Mouse (Mus musculus): ENCODE measurements around the gene Afdn. TPM values are rescaled to one million over a fixed set of nuclear protein-coding genes. Genes with fewer than 3 reads are reported as not detected.
A peak's percentile ranks its signal among the peaks of the same experiment; 100 is the strongest.

The Afdn gene
- 111 and 114 TPM in 2 replicates for polyA plus RNA-seq (2015; fragmentation: Nextera tagmentation; extraction: Ambion mirVana)

DNA sequence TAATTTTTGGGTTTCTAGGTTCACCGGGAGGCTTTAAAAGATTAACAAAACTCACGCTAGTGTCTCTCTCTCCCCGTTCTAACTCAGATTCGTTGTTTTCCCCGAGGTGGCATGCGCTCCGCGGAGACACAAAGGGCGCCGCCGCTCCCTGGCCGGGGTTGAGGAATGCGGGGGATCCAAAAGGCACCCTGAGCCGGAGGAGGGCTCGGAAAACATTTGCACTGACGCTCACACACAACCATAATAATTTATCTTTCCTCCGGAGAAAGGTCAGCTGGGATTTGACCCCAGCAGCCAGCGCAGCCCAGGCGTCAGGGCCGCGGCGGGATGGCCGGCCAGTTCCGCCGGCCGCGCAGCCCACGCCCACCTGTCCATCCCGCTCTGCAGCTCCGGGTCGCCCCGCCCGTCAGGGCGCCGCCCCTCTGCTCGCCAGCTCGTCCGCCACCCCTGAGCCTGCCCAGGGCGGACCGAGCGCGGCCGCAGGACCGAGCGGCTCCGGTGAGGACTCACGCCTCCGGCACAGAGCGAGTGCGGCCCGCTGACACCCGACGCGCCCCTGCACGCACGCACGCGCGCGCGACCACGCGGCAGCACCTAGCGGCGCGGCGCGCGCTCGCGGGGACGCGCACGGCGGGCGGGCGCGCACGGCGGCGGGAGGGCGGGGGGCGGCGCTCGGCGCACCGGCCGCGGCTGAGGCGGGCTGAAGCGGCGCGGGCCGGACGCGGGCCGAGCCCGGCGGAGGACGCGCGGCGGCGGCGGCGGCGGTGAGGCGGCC, at the start of gene Afdn:
Afdn (plus strand) TSS at position 687 of the 775 bp plus-strand sequence.
- ATAC-seq (ENCODE audit: borderline replicate concordance, extremely low read depth, low FRiP score, low TSS enrichment), result peak; percentile 95
- Histone ChIP-seq H3K4me3 (peak within 1 kb of the TSS; percentile 72), H3K9me3 (no peaks in the 10 kb centered on the region), H3K4me1 (peaks cover 27% of the 10 kb centered on the region), H3K27me3 (no peaks in the 10 kb centered on the region), H3K36me3 (no peaks in the 10 kb centered on the region), H3K27ac (peak within 1 kb of the TSS; percentile 96), H3K9ac (peak within 1 kb of the TSS; percentile 90), H3K4me2 (peak within 1 kb of the TSS; percentile 87)
- under 1% methylated on average over 72 of the region's 108 CpGs for WGBS

DNA sequence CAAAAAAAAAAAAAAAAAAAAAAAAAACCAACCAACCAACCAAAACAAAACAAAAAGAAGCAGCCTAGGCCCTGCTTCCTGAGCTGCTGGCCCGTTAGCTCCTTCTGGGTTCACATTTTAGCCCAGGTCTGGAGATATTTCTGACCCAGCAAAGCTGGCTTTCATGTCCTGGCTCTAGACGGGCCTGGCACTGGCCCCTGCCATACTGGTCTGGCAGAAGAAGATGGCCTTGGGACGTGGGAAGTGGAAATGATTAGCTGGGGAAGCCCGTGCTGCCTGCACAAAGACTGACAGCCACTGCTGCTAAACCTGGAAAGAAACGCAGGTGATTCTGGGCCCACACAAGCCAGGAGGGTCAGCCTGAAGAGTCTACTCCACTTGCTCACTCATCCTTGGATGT, 49.2 kb upstream of the Afdn start:
- H3K27ac ChIP-seq, result no peak overlapping the region
- no peaks in the 10 kb centered on the region for H3K9me3 ChIP-seq
- no peak overlapping the region for H3K4me2 ChIP-seq
- WGBS, result 74% methylated on average over 5 of the region's 5 CpGs
- no peaks in the 10 kb centered on the region for H3K4me1 ChIP-seq
- no peak overlapping the region for H3K4me3 ChIP-seq
- H3K27me3 ChIP-seq, result no peaks in the 10 kb centered on the region
- no peak for ATAC-seq (ENCODE audit: borderline replicate concordance, extremely low read depth, low FRiP score, low TSS enrichment)
- H3K9ac ChIP-seq, result no peak overlapping the region
- no peaks in the 10 kb centered on the region for H3K36me3 ChIP-seq

DNA sequence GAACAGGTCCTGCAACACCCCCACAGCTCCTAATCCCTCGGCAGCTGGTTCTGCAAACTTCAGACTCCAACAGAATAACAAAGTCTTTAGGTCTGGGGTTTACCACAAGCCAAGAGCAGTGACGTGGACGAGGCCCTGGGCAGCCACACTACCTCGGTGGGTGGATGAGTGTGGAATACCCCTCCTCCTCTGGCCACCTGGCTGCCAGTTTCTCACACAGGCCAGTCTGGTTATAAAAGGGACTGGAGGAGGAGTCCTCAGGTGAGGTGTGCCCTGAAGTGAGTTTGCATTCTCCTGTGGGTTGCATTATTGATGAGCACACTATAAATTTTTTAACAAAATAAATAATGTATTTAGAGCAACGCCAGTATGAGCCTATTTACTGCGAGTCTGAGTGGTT, 48.2 kb upstream of the Afdn start:
- no peaks in the 10 kb centered on the region for H3K27me3 ChIP-seq
- H3K4me3 ChIP-seq, result no peak overlapping the region
- ATAC-seq (ENCODE audit: borderline replicate concordance, extremely low read depth, low FRiP score, low TSS enrichment), result no peak
- H3K9ac ChIP-seq, result no peak overlapping the region
- H3K9me3 ChIP-seq, result no peaks in the 10 kb centered on the region
- H3K4me2 ChIP-seq, result no peak overlapping the region
- H3K36me3 ChIP-seq, result no peaks in the 10 kb centered on the region
- H3K27ac ChIP-seq, result no peak overlapping the region
- H3K4me1 ChIP-seq, result no peaks in the 10 kb centered on the region
- 65% methylated on average over 6 of the region's 6 CpGs for WGBS

DNA sequence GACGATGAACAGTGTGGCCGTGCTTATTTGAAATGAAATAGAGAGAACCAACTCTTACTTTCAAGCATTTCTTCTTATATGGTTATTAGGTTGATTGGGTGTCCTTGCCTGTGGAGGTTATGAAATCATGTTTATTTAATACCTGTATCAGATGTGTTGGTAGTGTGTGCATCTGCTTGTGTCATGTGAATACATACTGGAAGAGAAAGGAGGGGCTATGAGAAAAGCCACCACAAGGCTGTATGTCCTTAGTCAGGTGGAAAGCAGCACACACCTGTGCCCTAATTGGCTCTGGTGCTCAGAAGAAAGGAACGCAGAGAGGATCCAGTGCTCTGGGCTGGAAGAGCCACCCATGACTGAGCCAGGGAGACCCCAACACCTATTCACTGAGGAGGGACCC, 47.8 kb upstream of the Afdn start:
- H3K4me1 ChIP-seq, result no peaks in the 10 kb centered on the region
- no peak for ATAC-seq (ENCODE audit: borderline replicate concordance, extremely low read depth, low FRiP score, low TSS enrichment)
- no peak overlapping the region for H3K4me2 ChIP-seq
- H3K27me3 ChIP-seq, result no peaks in the 10 kb centered on the region
- H3K27ac ChIP-seq, result no peak overlapping the region
- no peak overlapping the region for H3K9ac ChIP-seq
- no peaks in the 10 kb centered on the region for H3K36me3 ChIP-seq
- WGBS, result 91% methylated on average over 3 of the region's 3 CpGs
- no peaks in the 10 kb centered on the region for H3K9me3 ChIP-seq
- no peak overlapping the region for H3K4me3 ChIP-seq

DNA sequence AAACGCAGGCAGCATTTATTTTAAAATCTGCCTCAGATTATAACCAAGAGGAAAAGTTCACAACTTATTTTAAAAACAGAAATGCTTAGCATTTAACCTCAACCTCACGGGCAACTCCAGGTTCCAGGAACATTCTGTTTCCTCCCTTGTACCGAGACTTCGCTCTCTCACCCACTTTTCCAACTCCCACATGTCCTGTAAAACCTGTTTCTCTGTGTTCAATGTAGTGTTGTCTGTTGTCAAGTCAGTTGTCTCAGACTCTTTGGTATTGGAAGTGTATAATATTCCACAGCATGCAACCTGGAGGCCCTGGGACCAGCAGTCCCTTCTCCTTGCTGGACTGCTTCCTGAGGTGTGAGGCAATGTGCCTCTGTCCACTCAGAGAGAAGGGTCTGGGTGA, 46.2 kb upstream of the Afdn start:
- H3K4me1 ChIP-seq, result no peaks in the 10 kb centered on the region
- H3K36me3 ChIP-seq, result no peaks in the 10 kb centered on the region
- H3K9me3 ChIP-seq, result no peaks in the 10 kb centered on the region
- no peaks in the 10 kb centered on the region for H3K27me3 ChIP-seq
- no peak overlapping the region for H3K4me3 ChIP-seq
- H3K9ac ChIP-seq, result no peak overlapping the region
- no peak overlapping the region for H3K4me2 ChIP-seq
- H3K27ac ChIP-seq, result no peak overlapping the region
- no peak for ATAC-seq (ENCODE audit: borderline replicate concordance, extremely low read depth, low FRiP score, low TSS enrichment)
- 70% methylated on average over 4 of the region's 4 CpGs for WGBS

DNA sequence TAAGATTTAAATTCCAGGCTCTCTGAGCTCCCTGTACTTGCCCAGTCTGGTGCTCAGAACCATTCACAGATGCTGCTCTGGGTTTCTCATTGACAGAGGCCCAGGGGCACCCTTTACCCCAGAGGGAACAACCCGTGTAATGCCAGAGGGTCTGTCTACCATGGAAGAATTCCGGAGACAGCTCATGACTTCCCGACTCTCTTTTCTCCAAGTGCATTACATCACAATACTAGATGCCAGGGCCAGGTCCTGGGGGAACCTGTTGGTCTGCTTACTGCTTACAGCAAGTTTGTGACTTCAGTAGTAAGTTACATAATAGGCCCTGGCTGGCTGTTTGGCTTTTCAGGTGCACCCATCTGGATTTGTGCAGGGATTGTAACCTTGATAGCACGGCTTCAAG, 45.7 kb upstream of the Afdn start:
- no peak overlapping the region for H3K4me2 ChIP-seq
- no peak overlapping the region for H3K4me3 ChIP-seq
- WGBS, result 54% methylated on average over 4 of the region's 4 CpGs
- H3K27me3 ChIP-seq, result no peaks in the 10 kb centered on the region
- no peaks in the 10 kb centered on the region for H3K9me3 ChIP-seq
- H3K4me1 ChIP-seq, result no peaks in the 10 kb centered on the region
- H3K27ac ChIP-seq, result no peak overlapping the region
- H3K9ac ChIP-seq, result no peak overlapping the region
- H3K36me3 ChIP-seq, result no peaks in the 10 kb centered on the region
- no peak for ATAC-seq (ENCODE audit: borderline replicate concordance, extremely low read depth, low FRiP score, low TSS enrichment)

DNA sequence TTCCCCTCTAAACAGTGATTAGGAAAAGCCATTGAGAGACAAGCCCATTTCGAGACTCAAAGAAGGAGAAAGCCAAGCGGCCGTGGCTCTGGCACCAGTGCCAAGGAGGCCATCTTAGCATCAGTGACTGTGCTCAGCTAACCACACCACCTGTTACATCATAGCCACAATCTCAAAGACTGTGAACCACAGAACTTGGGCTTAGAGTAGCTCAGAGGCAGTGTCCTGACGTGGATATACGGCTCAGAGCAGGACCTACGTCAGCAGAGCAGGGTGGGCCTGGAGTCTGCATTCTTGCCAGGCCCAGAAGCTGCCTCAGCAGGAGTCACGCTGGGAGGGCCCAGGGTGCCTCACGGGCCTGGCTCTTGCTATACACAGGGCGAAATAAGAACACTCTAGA, 44.8 kb upstream of the Afdn start:
- WGBS, result 60% methylated on average over 9 of the region's 9 CpGs
- H3K4me1 ChIP-seq, result no peaks in the 10 kb centered on the region
- H3K27ac ChIP-seq, result no peak overlapping the region
- H3K9me3 ChIP-seq, result no peaks in the 10 kb centered on the region
- no peak overlapping the region for H3K9ac ChIP-seq
- H3K27me3 ChIP-seq, result no peaks in the 10 kb centered on the region
- no peak overlapping the region for H3K4me3 ChIP-seq
- no peak for ATAC-seq (ENCODE audit: borderline replicate concordance, extremely low read depth, low FRiP score, low TSS enrichment)
- no peaks in the 10 kb centered on the region for H3K36me3 ChIP-seq
- no peak overlapping the region for H3K4me2 ChIP-seq

DNA sequence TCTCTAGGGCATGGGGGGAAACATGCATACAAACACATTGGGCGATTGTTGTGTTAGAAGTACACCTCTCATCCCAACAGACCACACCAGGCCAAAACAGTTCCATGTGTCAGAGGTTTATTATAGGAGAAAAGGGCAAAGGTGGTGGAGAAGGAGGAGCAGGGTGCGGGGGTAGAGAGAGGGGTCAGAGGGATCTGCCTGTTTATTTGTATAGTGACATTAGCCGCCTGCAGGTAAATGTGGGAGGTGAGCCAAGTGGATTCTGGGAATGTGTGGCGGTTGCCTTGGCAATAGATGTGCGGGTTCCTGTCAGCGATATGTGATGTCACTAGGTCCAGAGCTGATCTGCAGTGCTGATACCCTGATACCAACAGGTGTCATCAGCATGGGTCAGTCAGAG, 44.0 kb upstream of the Afdn start:
- no peaks in the 10 kb centered on the region for H3K4me1 ChIP-seq
- no peak overlapping the region for H3K27ac ChIP-seq
- H3K27me3 ChIP-seq, result no peaks in the 10 kb centered on the region
- no peak overlapping the region for H3K9ac ChIP-seq
- H3K9me3 ChIP-seq, result no peaks in the 10 kb centered on the region
- WGBS, result 75% methylated on average over 6 of the region's 6 CpGs
- no peak for ATAC-seq (ENCODE audit: borderline replicate concordance, extremely low read depth, low FRiP score, low TSS enrichment)
- no peak overlapping the region for H3K4me3 ChIP-seq
- no peaks in the 10 kb centered on the region for H3K36me3 ChIP-seq
- H3K4me2 ChIP-seq, result no peak overlapping the region

DNA sequence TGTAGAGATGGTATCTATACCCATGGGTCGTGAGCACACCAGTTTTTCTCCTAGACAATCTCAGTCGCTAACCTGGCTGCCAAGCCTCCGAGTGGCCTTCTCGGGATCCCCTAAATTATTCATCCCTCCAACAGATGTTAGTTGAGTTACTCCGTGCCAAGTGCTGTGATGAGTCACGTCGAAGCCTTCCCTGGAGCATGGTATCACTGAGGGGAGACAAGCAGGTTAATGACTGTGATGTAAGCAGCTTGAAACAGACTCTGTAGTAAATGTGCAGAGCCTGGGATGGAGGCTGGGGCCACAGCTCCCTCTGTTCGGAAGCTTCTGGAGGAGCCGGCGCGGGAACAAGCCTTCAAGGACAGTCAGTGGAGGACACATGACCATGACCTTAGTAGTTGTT, 42.9 kb upstream of the Afdn start:
- no peak for ATAC-seq (ENCODE audit: borderline replicate concordance, extremely low read depth, low FRiP score, low TSS enrichment)
- no peaks in the 10 kb centered on the region for H3K27me3 ChIP-seq
- H3K27ac ChIP-seq, result no peak overlapping the region
- H3K9me3 ChIP-seq, result no peaks in the 10 kb centered on the region
- no peaks in the 10 kb centered on the region for H3K4me1 ChIP-seq
- H3K9ac ChIP-seq, result no peak overlapping the region
- WGBS, result 86% methylated on average over 11 of the region's 11 CpGs
- no peak overlapping the region for H3K4me3 ChIP-seq
- H3K36me3 ChIP-seq, result no peaks in the 10 kb centered on the region
- H3K4me2 ChIP-seq, result no peak overlapping the region

DNA sequence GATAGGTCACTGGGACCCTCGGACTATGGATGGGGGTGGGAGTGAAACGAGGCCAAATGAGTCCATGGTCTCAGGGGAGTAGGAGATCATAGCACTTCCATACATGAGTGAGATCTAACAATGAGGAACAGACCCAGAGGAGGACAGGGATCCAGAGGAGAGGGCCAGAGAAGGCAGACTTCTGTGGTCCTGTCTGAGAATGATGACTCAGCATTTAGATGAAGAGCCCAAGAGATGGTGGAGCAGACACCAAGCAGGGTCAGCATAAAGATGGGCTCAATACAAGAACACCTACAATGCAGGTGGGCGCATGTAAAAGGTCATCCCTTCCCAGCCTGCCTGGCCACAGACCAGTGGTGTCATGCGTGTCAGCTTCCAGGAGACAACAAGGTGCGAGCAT, 40.2 kb upstream of the Afdn start:
- Histone ChIP-seq H3K36me3 (no peaks in the 10 kb centered on the region), H3K9ac (no peak overlapping the region), H3K4me1 (0 out of 2 replicates have a peak, but pooled peaks cover 6% of the 10 kb centered on the region), H3K4me2 (no peak overlapping the region), H3K4me3 (no peak overlapping the region), H3K27me3 (no peaks in the 10 kb centered on the region), H3K27ac (no peak overlapping the region), H3K9me3 (no peaks in the 10 kb centered on the region)
- no peak for ATAC-seq (ENCODE audit: borderline replicate concordance, extremely low read depth, low FRiP score, low TSS enrichment)
- 92% methylated on average over 5 of the region's 5 CpGs for WGBS

DNA sequence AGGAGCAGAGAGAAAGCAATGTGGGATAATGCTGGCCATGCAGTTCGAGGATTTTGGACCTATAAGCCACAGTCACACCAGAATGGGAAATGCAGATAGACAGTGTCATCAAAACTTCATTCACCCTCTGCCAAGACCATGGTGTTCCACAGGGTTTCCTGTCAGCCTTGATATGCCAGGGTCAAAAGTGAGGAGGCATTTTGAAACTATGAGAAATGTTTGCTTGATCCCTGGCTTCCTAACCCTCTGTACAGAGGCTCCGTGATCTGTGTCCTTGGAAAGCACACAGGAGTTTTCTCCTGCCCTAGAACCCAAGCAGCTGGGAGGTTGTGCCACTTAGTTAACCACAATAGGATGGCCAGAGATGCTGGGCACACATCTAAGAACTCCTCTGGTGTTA, 39.0 kb upstream of the Afdn start:
- no peak overlapping the region for H3K4me2 ChIP-seq
- no peaks in the 10 kb centered on the region for H3K36me3 ChIP-seq
- 0 out of 2 replicates have a peak, but pooled peaks cover 7% of the 10 kb centered on the region for H3K4me1 ChIP-seq
- H3K9me3 ChIP-seq, result no peaks in the 10 kb centered on the region
- no peak overlapping the region for H3K9ac ChIP-seq
- no peaks in the 10 kb centered on the region for H3K27me3 ChIP-seq
- no peak overlapping the region for H3K27ac ChIP-seq
- 81% methylated on average over 2 of the region's 2 CpGs for whole genome bisulfite sequencing
- no peak overlapping the region for H3K4me3 ChIP-seq
- no peak for ATAC-seq (ENCODE audit: borderline replicate concordance, extremely low read depth, low FRiP score, low TSS enrichment)

DNA sequence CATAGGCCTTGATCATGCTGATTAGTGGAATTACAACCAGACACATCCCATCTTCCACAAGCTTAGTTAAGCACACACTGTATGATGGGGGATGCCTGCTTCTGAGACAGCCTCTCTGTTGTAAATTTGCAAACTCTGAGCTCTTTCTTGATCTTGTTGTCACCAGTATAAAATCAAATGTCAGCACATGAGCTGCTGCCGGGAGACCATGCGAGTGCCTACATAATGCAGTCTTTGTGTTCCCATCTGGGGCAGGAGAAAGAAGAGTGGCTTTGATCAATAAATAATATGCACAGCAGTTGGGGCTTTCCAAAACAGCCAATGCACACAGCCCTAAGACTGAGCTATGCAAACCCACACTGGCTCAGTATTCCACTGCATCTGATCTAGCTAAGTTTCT, 37.9 kb upstream of the Afdn start:
- 65% methylated on average over 2 of the region's 2 CpGs for WGBS
- Histone ChIP-seq H3K27me3 (no peaks in the 10 kb centered on the region), H3K4me3 (no peak overlapping the region), H3K4me1 (0 out of 2 replicates have a peak, but pooled peaks cover 7% of the 10 kb centered on the region), H3K9me3 (no peaks in the 10 kb centered on the region), H3K4me2 (no peak overlapping the region), H3K36me3 (no peaks in the 10 kb centered on the region), H3K9ac (no peak overlapping the region), H3K27ac (no peak overlapping the region)
- ATAC-seq (ENCODE audit: borderline replicate concordance, extremely low read depth, low FRiP score, low TSS enrichment), result no peak
